Mouse (Mus musculus): ENCODE measurements around the gene Zfp235. TPM values are rescaled to one million over a fixed set of nuclear protein-coding genes. Genes with fewer than 3 reads are reported as not detected.

Gene Zfp235
- total and polyA plus RNA-seq, 2 experiments, result 3.8 to 7.7 TPM

- Histone ChIP-seq H3K4me3 (ENCODE audit: insufficient read depth, low read depth, low read length) (0 out of 2 replicates have a peak overlapping the region, but pooled peaks have one; percentile 61), H3K36me3 (ENCODE audit: control insufficient read depth, insufficient read depth, low read length) (no peaks in the 10 kb centered on the region), H3K27me3 (ENCODE audit: control insufficient read depth, insufficient read depth, low read length) (no peaks in the 10 kb centered on the region), H3K4me1 (ENCODE audit: control insufficient read depth, insufficient read depth, low read length) (peaks cover 1% of the 10 kb centered on the region; the same call in 1 of the 2 replicates), H3K9ac (ENCODE audit: low read depth, low read length) (peak overlapping the region; percentile 26; the same call in 1 of the 2 replicates), H3K27ac (replicated peaks; ENCODE audit: insufficient read depth, low read depth, low read length) (no peak overlapping the region), H3K79me2 (ENCODE audit: control insufficient read depth, insufficient read depth, low read length) (no peaks in the 10 kb centered on the region)
- TF ChIP-seq CTCF (IDR thresholded peaks at IDR 0.05; ENCODE audit: low read depth, low read length), result no peak
- TF ChIP-seq POLR2A (IDR thresholded peaks at IDR 0.05; ENCODE audit: extremely low read depth, insufficient read depth, low read length), result no peak
- DNase-seq (ENCODE audit: extremely low read depth, low read depth, low spot score), result no peak
- 48% methylated on average over 6 of the region's 6 CpGs for WGBS
These were observed 41.4 kb downstream of the Zfp235 start for GRCm38 (mm10) chr7:24175337-24175711.

- no peaks in the 10 kb centered on the region for H3K36me3 ChIP-seq (ENCODE audit: control insufficient read depth, insufficient read depth, low read length)
- H3K4me1 ChIP-seq (ENCODE audit: control insufficient read depth, insufficient read depth, low read length), result no peaks in the 10 kb centered on the region
- H3K9ac ChIP-seq (ENCODE audit: low read depth, low read length), result no peak overlapping the region
- no peaks in the 10 kb centered on the region for H3K79me2 ChIP-seq (ENCODE audit: control insufficient read depth, insufficient read depth, low read length)
- TF ChIP-seq POLR2A (IDR thresholded peaks at IDR 0.05; ENCODE audit: extremely low read depth, insufficient read depth, low read length) (no peak), CTCF (IDR thresholded peaks at IDR 0.05; ENCODE audit: low read depth, low read length) (no peak)
- no peaks in the 10 kb centered on the region; the same call in 1 of the 2 replicates for H3K27me3 ChIP-seq (ENCODE audit: control insufficient read depth, insufficient read depth, low read length)
- no peak overlapping the region for H3K27ac ChIP-seq (replicated peaks; ENCODE audit: insufficient read depth, low read depth, low read length)
- no peak overlapping the region for H3K4me3 ChIP-seq (ENCODE audit: insufficient read depth, low read depth, low read length)
- no peak for DNase-seq (ENCODE audit: extremely low read depth, low read depth, low spot score)
- WGBS, result 48% methylated on average over 1 of the region's 1 CpGs
These were observed 53.6 kb downstream of the Zfp235 start for GRCm38 (mm10) chr7:24187611-24188010.

GRCm38 (mm10) chr7:24188901-24189570 is 55.1 kb downstream of the Zfp235 start:
- 64% methylated on average over 4 of the region's 4 CpGs for WGBS
- no peak overlapping the region for H3K4me3 ChIP-seq (ENCODE audit: insufficient read depth, low read depth, low read length)
- no peak overlapping the region for H3K9ac ChIP-seq (ENCODE audit: low read depth, low read length)
- DNase-seq (ENCODE audit: extremely low read depth, low read depth, low spot score), result no peak
- no peaks in the 10 kb centered on the region for H3K79me2 ChIP-seq (ENCODE audit: control insufficient read depth, insufficient read depth, low read length)
- no peak overlapping the region for H3K27ac ChIP-seq (replicated peaks; ENCODE audit: insufficient read depth, low read depth, low read length)
- H3K4me1 ChIP-seq (ENCODE audit: control insufficient read depth, insufficient read depth, low read length), result no peaks in the 10 kb centered on the region
- no peaks in the 10 kb centered on the region; the same call in 1 of the 2 replicates for H3K27me3 ChIP-seq (ENCODE audit: control insufficient read depth, insufficient read depth, low read length)
- TF ChIP-seq CTCF (IDR thresholded peaks at IDR 0.05; ENCODE audit: low read depth, low read length) (no peak), POLR2A (IDR thresholded peaks at IDR 0.05; ENCODE audit: extremely low read depth, insufficient read depth, low read length) (no peak)
- H3K36me3 ChIP-seq (ENCODE audit: control insufficient read depth, insufficient read depth, low read length), result no peaks in the 10 kb centered on the region

- no peak overlapping the region for H3K27ac ChIP-seq (replicated peaks; ENCODE audit: insufficient read depth, low read depth, low read length)
- DNase-seq (ENCODE audit: extremely low read depth, low read depth, low spot score), result no peak
- H3K79me2 ChIP-seq (ENCODE audit: control insufficient read depth, insufficient read depth, low read length), result no peaks in the 10 kb centered on the region
- no peaks in the 10 kb centered on the region for H3K36me3 ChIP-seq (ENCODE audit: control insufficient read depth, insufficient read depth, low read length)
- H3K27me3 ChIP-seq (ENCODE audit: control insufficient read depth, insufficient read depth, low read length), result no peaks in the 10 kb centered on the region; the same call in 1 of the 2 replicates
- H3K4me3 ChIP-seq (ENCODE audit: insufficient read depth, low read depth, low read length), result no peak overlapping the region
- TF ChIP-seq CTCF (IDR thresholded peaks at IDR 0.05; ENCODE audit: low read depth, low read length) (no peak), POLR2A (IDR thresholded peaks at IDR 0.05; ENCODE audit: extremely low read depth, insufficient read depth, low read length) (no peak)
- WGBS, result 66% methylated on average over 5 of the region's 5 CpGs
- no peak overlapping the region for H3K9ac ChIP-seq (ENCODE audit: low read depth, low read length)
- no peaks in the 10 kb centered on the region for H3K4me1 ChIP-seq (ENCODE audit: control insufficient read depth, insufficient read depth, low read length)
These were observed 55.6 kb downstream of the Zfp235 start for GRCm38 (mm10) chr7:24189571-24189944.

- TF ChIP-seq POLR2A (IDR thresholded peaks at IDR 0.05; ENCODE audit: extremely low read depth, insufficient read depth, low read length) (no peak), CTCF (IDR thresholded peaks at IDR 0.05; ENCODE audit: low read depth, low read length) (no peak)
- DNase-seq (ENCODE audit: extremely low read depth, low read depth, low spot score), result no peak
- Histone ChIP-seq H3K4me1 (ENCODE audit: control insufficient read depth, insufficient read depth, low read length) (no peaks in the 10 kb centered on the region), H3K27me3 (ENCODE audit: control insufficient read depth, insufficient read depth, low read length) (no peaks in the 10 kb centered on the region; the same call in 1 of the 2 replicates), H3K79me2 (ENCODE audit: control insufficient read depth, insufficient read depth, low read length) (no peaks in the 10 kb centered on the region), H3K9ac (ENCODE audit: low read depth, low read length) (no peak overlapping the region), H3K27ac (replicated peaks; ENCODE audit: insufficient read depth, low read depth, low read length) (no peak overlapping the region), H3K4me3 (ENCODE audit: insufficient read depth, low read depth, low read length) (no peak overlapping the region), H3K36me3 (ENCODE audit: control insufficient read depth, insufficient read depth, low read length) (no peaks in the 10 kb centered on the region)
- 26% methylated on average over 2 of the region's 2 CpGs for WGBS
These were observed 57.4 kb downstream of the Zfp235 start for GRCm38 (mm10) chr7:24191361-24191760.

Other genes with a start within 250 kb of the Zfp235 start
- gene Vmn1r178, start 242.2 kb upstream of the Zfp235 start, total RNA-seq (2014; rRNA removed), result not detected in 2 replicates
- not detected in 2 replicates for gene Vmn1r178, start 242.2 kb upstream of the Zfp235 start, polyA plus RNA-seq (2012; rRNA removed)
- not detected in 2 replicates for gene Vmn1r179, start 207.2 kb upstream of the Zfp235 start, total RNA-seq (2014; rRNA removed)
- not detected in 2 replicates for gene Vmn1r179, start 207.2 kb upstream of the Zfp235 start, polyA plus RNA-seq (2012; rRNA removed)
- gene Vmn1r180, start 183.5 kb upstream of the Zfp235 start, total RNA-seq (2014; rRNA removed), result not detected in 2 replicates
- not detected in 2 replicates for gene Vmn1r180, start 183.5 kb upstream of the Zfp235 start, polyA plus RNA-seq (2012; rRNA removed)
- gene Vmn1r181, start 159.6 kb upstream of the Zfp235 start, total RNA-seq (2014; rRNA removed), result not detected in 2 replicates
- gene Vmn1r181, start 159.6 kb upstream of the Zfp235 start, polyA plus RNA-seq (2012; rRNA removed), result not detected in 2 replicates
- not detected in 2 replicates for gene V1rd19, start 132.5 kb upstream of the Zfp235 start, total RNA-seq (2014; rRNA removed)
- not detected in 2 replicates for gene V1rd19, start 132.5 kb upstream of the Zfp235 start, polyA plus RNA-seq (2012; rRNA removed)
- gene Vmn1r183, start 80.9 kb upstream of the Zfp235 start, total RNA-seq (2014; rRNA removed), result not detected in 2 replicates
- gene Vmn1r183, start 80.9 kb upstream of the Zfp235 start, polyA plus RNA-seq (2012; rRNA removed), result not detected in 2 replicates
- 8.6 and 9.5 TPM in 2 replicates for gene Zfp180, start 52.2 kb upstream of the Zfp235 start, total RNA-seq (2014; rRNA removed)
- 11.5 and 12.7 TPM in 2 replicates for gene Zfp180, start 52.2 kb upstream of the Zfp235 start, polyA plus RNA-seq (2012; rRNA removed)
- gene Zfp112, start 21.9 kb upstream of the Zfp235 start, total RNA-seq (2014; rRNA removed), result 0.81 and 1.1 TPM in 2 replicates
- gene Zfp112, start 21.9 kb upstream of the Zfp235 start, polyA plus RNA-seq (2012; rRNA removed), result 0.42 and 1.1 TPM in 2 replicates
- 0.34 and 0.37 TPM in 2 replicates for gene Zfp114, start 40.9 kb downstream of the Zfp235 start, total RNA-seq (2014; rRNA removed)
- gene Zfp114, start 40.9 kb downstream of the Zfp235 start, polyA plus RNA-seq (2012; rRNA removed), result 0.06 and 0.29 TPM in 2 replicates
- gene Zfp111, start 77.3 kb downstream of the Zfp235 start, total RNA-seq (2014; rRNA removed), result 2.5 and 2.7 TPM in 2 replicates
- 0.69 and 0.87 TPM in 2 replicates for gene Zfp111, start 77.3 kb downstream of the Zfp235 start, polyA plus RNA-seq (2012; rRNA removed)
- gene Zfp109, start 103.4 kb downstream of the Zfp235 start, total RNA-seq (2014; rRNA removed), result 3.1 and 3.6 TPM in 2 replicates
- 0.98 and 1.3 TPM in 2 replicates for gene Zfp109, start 103.4 kb downstream of the Zfp235 start, polyA plus RNA-seq (2012; rRNA removed)
- 2.4 and 2.7 TPM in 2 replicates for gene Zfp108, start 120.6 kb downstream of the Zfp235 start, total RNA-seq (2014; rRNA removed)
- gene Zfp108, start 120.6 kb downstream of the Zfp235 start, polyA plus RNA-seq (2012; rRNA removed), result 0.38 and 0.61 TPM in 2 replicates
- gene Zfp93, start 136.3 kb downstream of the Zfp235 start, total RNA-seq (2014; rRNA removed), result 2.9 and 3.6 TPM in 2 replicates
- 1.3 TPM in 2 replicates for gene Zfp93, start 136.3 kb downstream of the Zfp235 start, polyA plus RNA-seq (2012; rRNA removed)
- 0.94 and 1.8 TPM in 2 replicates for gene Zfp61, start 167.1 kb downstream of the Zfp235 start, total RNA-seq (2014; rRNA removed)
- 0.48 and 0.50 TPM in 2 replicates for gene Zfp61, start 167.1 kb downstream of the Zfp235 start, polyA plus RNA-seq (2012; rRNA removed)
- gene Zfp94, start 182.5 kb downstream of the Zfp235 start, total RNA-seq (2014; rRNA removed), result 2.4 and 2.8 TPM in 2 replicates
- gene Zfp94, start 182.5 kb downstream of the Zfp235 start, polyA plus RNA-seq (2012; rRNA removed), result 2.6 and 3.3 TPM in 2 replicates
- not detected in 2 replicates for gene Tescl, start 199.8 kb downstream of the Zfp235 start, total RNA-seq (2014; rRNA removed)
- not detected in 2 replicates for gene Tescl, start 199.8 kb downstream of the Zfp235 start, polyA plus RNA-seq (2012; rRNA removed)
- not detected in 2 replicates for gene Lypd5, start 215.0 kb downstream of the Zfp235 start, total RNA-seq (2014; rRNA removed)
- not detected in 2 replicates for gene Lypd5, start 215.0 kb downstream of the Zfp235 start, polyA plus RNA-seq (2012; rRNA removed)
- gene Kcnn4, start 236.1 kb downstream of the Zfp235 start, total RNA-seq (2014; rRNA removed), result 0.20 and 0.83 TPM in 2 replicates
- gene Kcnn4, start 236.1 kb downstream of the Zfp235 start, polyA plus RNA-seq (2012; rRNA removed), result 0.55 and 0.66 TPM in 2 replicates

All from liver, adult 2 months (tissue).